Mouse (Mus musculus) forebrain, embryonic 11.5 days (tissue): Measurements from ENCODE around the gene Npb. TPM values are rescaled to one million over a fixed set of nuclear protein-coding genes. Genes with fewer than 3 reads are reported as not detected.
A peak's percentile ranks its signal among the peaks of the same experiment; 100 is the strongest.

Source experiments
- ATAC-seq: fragments of 200-750 bp; cut with Nextera tagmentation; replicated peaks from 2 replicates; pipeline ENCODE4 v1.8.0; 2017; ENCODE audit warnings: moderate TSS enrichment; ENCODE audit not compliant: low FRiP score
- DNase-seq: peaks from one replicate; pipeline ENCODE4 v3.0.0-alpha.2; 2017; ENCODE audit warnings: low spot score
- H3K27ac ChIP-seq: fragments of 300-500 bp; sonication (generic); 2 replicates; pipeline ENCODE4 v1.5.1; 2014; ENCODE audit warnings: low read depth, low read length
- H3K27me3 ChIP-seq: fragments of 300-500 bp; sonication (generic); 2 replicates; pipeline ENCODE4 v1.6.1; 2014; ENCODE audit warnings: mild to moderate bottlenecking, low read length, mixed read lengths; ENCODE audit not compliant: control insufficient read depth, insufficient read depth
- H3K36me3 ChIP-seq: fragments of 300-500 bp; sonication (generic); 2 replicates; pipeline ENCODE4 v1.6.1; 2014; ENCODE audit warnings: mild to moderate bottlenecking, low read length, moderate library complexity, mixed read lengths; ENCODE audit not compliant: control insufficient read depth, insufficient read depth
- H3K4me1 ChIP-seq: fragments of 300-500 bp; sonication (generic); replicated peaks from 2 replicates; pipeline ENCODE4 v1.6.1; 2014; ENCODE audit warnings: low read length, mixed read lengths; ENCODE audit not compliant: control insufficient read depth, insufficient read depth
- H3K4me2 ChIP-seq: fragments of 300-500 bp; sonication (generic); 2 replicates; pipeline ENCODE4 v1.6.1; 2014; ENCODE audit warnings: low read depth, mild to moderate bottlenecking, low read length, moderate library complexity, mixed read lengths; ENCODE audit not compliant: severe bottlenecking
- H3K4me3 ChIP-seq: fragments of 300-500 bp; sonication (generic); 2 replicates; pipeline ENCODE4 v1.5.1; 2014; ENCODE audit warnings: low read depth, low read length
- H3K9ac ChIP-seq: fragments of 300-500 bp; sonication (generic); 2 replicates; pipeline ENCODE4 v1.6.1; 2014; ENCODE audit warnings: low read length
- H3K9me3 ChIP-seq: fragments of 300-500 bp; sonication (generic); 2 replicates; pipeline ENCODE4 v1.6.1; 2016; ENCODE audit warnings: low read length, mixed read lengths; ENCODE audit not compliant: control insufficient read depth
- WGBS: fragments of 180-500 bp; shearing (Covaris S2); extraction: QIAGEN DNeasy Blood & Tissue Kit; methylation state at CpG from one replicate; pipeline ENCODE4 v1.1.7; 2014; 5-methylcytosine and 5-hydroxymethylcytosine counted together
- polyA plus RNA-seq: library from polyadenylated mRNA; unstranded; fragments of >200 nt; fragmentation: Nextera tagmentation; extraction: Ambion mirVana; gene quantifications from 2 replicates; pipeline ENCODE4 v1.2.1, GENCODE M21; 2014

Npb gene
- polyA plus RNA-seq, 1 experiment from 2014 or later, result not detected

DNA sequence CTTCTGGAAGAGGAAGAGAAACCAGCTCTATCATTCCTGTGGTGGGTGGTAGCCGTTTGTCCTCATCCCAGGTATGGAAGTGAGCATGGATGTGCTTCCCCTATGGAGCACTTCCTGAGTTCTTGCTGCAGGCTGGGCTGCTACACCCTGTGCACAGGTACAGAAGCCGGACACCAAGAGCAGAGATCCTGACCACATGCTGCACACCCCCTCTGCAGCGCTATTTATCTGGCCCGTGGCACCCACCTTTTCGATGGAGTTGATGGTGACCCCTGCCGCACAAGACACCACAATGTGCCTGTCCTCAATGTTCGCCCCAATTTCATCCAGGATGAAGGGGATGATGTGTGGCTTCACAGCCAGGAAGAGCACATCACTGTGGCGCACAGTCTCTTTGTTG lies 33.6 kb downstream of the Npb start:
- ATAC-seq, result no peak
- DNase-seq, result no peak
- H3K4me2 ChIP-seq, result no peak overlapping the region
- H3K27ac ChIP-seq, result no peak overlapping the region
- H3K9ac ChIP-seq, result peak overlapping the region; percentile 17
- H3K4me1 ChIP-seq, result peaks cover 10% of the 10 kb centered on the region; the same call in 1 of the 2 replicates
- no peaks in the 10 kb centered on the region for H3K36me3 ChIP-seq
- WGBS, result 88% methylated on average over 8 of the region's 8 CpGs
- no peaks in the 10 kb centered on the region for H3K9me3 ChIP-seq
- no peaks in the 10 kb centered on the region for H3K27me3 ChIP-seq
- no peak overlapping the region for H3K4me3 ChIP-seq

DNA sequence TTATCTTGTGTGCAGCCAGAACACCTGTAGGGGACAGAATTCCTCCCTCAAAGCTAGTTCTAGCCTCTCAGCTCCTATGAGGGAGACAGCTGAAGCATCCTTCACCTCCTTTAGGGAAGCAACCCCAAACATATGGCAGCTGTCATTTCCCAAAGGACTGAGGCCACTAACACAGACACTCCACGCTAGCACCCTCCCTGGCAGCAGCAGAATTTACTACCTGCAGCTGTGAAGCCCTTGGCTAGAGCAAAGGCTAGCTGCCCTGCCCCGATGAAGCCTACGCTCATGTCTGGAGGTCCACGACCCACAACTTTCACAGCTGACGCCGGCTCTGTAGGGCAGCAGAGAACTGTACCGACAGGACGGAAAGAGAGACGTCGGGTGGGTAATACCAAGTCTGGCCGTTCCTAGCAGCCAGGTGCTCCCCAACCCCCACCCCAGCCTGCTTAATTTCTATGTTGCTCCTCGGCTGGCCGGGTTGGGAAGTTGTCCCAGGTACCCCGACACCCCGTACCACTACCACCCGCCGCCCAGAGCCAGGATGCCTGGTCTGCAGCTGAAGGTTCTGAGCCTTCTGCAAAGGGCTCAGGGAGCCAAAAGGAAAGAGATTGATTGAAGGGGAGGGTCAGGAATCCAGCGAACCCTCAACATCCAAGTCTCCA lies 34.8 kb downstream of the Npb start:
- H3K9me3 ChIP-seq, result no peaks in the 10 kb centered on the region
- no peak overlapping the region for H3K27ac ChIP-seq
- 4% methylated on average over 18 of the region's 18 CpGs for WGBS
- DNase-seq (no peak), ATAC-seq (peak; percentile 52)
- H3K4me2 ChIP-seq, result peak overlapping the region; percentile 78
- peaks cover 13% of the 10 kb centered on the region; the same call in 1 of the 2 replicates for H3K4me1 ChIP-seq
- H3K36me3 ChIP-seq, result no peaks in the 10 kb centered on the region
- H3K27me3 ChIP-seq, result no peaks in the 10 kb centered on the region
- H3K4me3 ChIP-seq, result peak overlapping the region; percentile 43
- H3K9ac ChIP-seq, result peak overlapping the region; percentile 79

DNA sequence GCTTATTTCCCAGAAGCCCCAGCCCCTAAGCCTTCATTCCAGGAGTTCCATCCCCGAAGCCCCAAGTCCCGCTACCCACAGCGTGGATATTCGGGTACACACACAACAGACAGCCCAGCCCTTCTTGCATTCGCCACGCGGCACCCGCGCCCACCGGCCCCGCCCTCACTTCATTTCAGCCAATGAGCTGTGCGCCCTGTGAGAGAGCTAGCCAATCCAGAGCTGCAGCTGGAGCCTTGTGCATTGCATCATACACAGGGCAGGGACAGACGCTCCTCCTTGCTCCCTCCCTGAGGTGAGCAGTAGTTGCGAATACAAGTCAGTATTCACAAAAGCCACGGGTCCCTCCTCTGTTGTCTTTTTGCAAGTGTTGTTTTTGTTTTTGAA lies 35.3 kb downstream of the Npb start, which contains the start of gene Pycr1:
TSS of gene Pycr1 (minus strand) at position 169 of the 387 bp plus-strand sequence.
- no peaks in the 10 kb centered on the region for H3K36me3 ChIP-seq
- no peaks in the 10 kb centered on the region for H3K27me3 ChIP-seq
- DNase-seq (peak; percentile 96), ATAC-seq (peak; percentile 100)
- H3K9me3 ChIP-seq, result no peaks in the 10 kb centered on the region
- H3K27ac ChIP-seq, result no peak within 1 kb of the TSS
- peaks cover 13% of the 10 kb centered on the region; the same call in 1 of the 2 replicates for H3K4me1 ChIP-seq
- H3K4me2 ChIP-seq, result peak within 1 kb of the TSS; percentile 78
- H3K4me3 ChIP-seq, result peak within 1 kb of the TSS; percentile 43
- peak within 1 kb of the TSS; percentile 79 for H3K9ac ChIP-seq
- WGBS, result 0% methylated on average over 15 of the region's 15 CpGs

DNA sequence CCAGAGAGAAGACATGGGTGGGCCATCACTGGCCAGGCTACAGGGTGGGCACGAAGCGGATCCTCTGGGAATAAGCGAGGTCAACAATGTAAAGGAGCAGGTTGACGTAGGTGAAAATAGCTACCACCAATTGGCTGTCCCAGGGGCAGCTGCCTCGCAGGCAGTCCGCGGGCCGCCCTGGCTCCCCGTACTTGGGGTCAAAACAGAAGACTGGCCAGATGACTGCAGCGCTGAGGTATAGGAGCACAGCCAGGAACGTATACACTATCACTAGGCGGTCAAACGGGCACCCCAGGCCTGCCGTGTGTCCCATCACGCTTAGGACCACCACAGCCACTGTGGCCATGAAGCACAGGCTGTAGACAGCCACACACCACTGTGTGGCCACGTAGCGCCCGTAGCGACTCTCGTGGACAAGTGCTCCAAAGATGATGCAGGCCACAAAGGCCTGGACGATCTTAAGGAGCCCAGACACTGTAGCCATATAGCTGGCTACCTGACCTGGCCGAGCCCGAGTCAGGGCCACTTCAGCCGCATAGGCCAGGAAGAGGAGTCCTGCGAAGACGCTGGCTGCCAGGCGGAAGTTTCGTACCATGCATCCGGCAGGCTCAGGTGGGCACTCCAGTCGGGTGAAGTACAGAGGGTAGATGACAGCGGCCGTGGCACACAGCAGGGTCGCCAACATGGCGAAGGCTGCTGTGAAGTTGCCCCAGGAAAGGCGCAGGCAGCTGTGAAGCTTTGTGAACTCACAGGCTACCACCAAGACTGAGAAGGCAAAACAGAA lies 39.0 kb downstream of the Npb start:
- H3K9ac ChIP-seq, result no peak overlapping the region
- no peaks in the 10 kb centered on the region for H3K36me3 ChIP-seq
- H3K27ac ChIP-seq, result no peak overlapping the region
- H3K9me3 ChIP-seq, result no peaks in the 10 kb centered on the region
- 79% methylated on average over 35 of the region's 35 CpGs for WGBS
- no peak for ATAC-seq
- no peak overlapping the region for H3K4me3 ChIP-seq
- no peak overlapping the region for H3K4me2 ChIP-seq
- peaks cover 13% of the 10 kb centered on the region; the same call in 1 of the 2 replicates for H3K4me1 ChIP-seq
- DNase-seq, result no peak
- no peaks in the 10 kb centered on the region for H3K27me3 ChIP-seq

DNA sequence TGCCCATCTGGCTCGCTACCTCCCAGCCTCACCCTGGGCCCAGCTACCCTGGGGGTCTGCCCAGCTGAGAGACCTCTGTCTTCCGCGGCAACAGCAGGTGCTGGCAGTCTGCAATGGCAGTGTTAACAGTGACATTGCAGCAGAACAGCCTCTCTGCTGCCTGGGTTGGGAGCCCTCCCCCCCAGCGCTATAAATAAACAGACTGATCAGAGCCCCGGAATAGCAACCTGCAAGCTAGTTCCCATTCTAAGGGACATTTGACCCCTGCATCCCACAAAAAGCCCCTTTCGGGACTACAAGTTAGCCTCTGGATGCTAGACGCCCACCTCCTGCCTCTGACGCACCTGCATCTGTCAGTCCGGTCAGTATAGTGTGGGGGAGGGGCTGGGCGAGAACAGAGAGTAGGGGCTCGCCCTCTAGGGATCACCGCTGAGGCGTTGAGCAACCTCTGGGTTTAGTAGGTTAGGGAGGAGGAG lies 39.8 kb downstream of the Npb start, which contains the start of gene Myadml2:
TSS of gene Myadml2 (minus strand) at position 158 of the 476 bp plus-strand sequence.
- no peak for DNase-seq
- Histone ChIP-seq H3K9ac (peak within 1 kb of the TSS; percentile 35), H3K27me3 (no peaks in the 10 kb centered on the region), H3K4me1 (peaks cover 7% of the 10 kb centered on the region; the same call in 1 of the 2 replicates), H3K27ac (no peak within 1 kb of the TSS), H3K36me3 (no peaks in the 10 kb centered on the region), H3K9me3 (no peaks in the 10 kb centered on the region), H3K4me3 (no peak within 1 kb of the TSS), H3K4me2 (peak within 1 kb of the TSS; percentile 22; the same call in 1 of the 2 replicates)
- ATAC-seq, result no peak
- 8% methylated on average over 13 of the region's 13 CpGs for whole genome bisulfite sequencing

DNA sequence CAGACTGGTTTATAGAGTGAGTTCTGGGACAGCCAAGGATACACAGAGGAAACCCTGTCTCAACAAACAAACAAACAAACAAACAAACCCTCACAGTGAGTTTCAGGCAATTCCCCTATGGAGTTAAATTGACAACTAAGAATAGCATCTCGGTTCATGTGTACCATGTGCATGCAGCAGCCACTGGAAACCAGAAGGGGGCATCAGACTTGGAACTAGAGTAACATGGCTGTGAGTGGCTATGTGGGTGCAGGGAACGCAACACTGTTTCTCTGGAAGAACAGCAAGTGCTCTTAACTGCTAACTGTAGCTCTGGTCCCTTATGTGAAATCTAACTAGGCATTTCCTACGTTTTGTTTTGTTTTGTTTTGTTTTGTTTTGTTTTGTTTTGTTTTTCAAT lies 43.6 kb downstream of the Npb start:
- Histone ChIP-seq H3K9me3 (no peaks in the 10 kb centered on the region), H3K4me3 (no peak overlapping the region), H3K9ac (no peak overlapping the region), H3K36me3 (no peaks in the 10 kb centered on the region), H3K27ac (no peak overlapping the region), H3K4me2 (no peak overlapping the region), H3K4me1 (peaks cover 3% of the 10 kb centered on the region; the same call in 1 of the 2 replicates), H3K27me3 (no peaks in the 10 kb centered on the region; the same call in 1 of the 2 replicates)
- 63% methylated on average over 3 of the region's 3 CpGs for WGBS
- ATAC-seq, result no peak
- peak; percentile 44 for DNase-seq

DNA sequence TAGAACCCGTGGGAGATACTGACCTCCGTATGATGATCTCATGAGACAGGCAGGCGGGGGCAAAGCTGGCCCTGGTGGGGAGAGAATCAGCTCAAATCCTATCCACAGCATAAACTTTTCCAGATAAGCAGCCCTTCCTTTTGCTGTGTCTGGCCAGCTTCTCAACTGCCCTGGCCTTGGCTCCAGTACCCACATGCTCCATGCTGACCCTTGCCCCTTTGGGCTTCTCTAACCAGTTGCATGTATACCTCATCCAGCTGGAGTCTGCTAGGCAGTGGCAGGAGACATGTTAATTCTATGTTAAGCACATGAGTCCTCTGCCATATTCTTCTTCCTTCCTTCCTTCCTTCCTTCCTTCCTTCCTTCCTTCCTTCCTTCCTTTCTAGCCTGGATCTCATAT lies 46.5 kb downstream of the Npb start:
- Histone ChIP-seq H3K9ac (no peak overlapping the region), H3K4me3 (no peak overlapping the region), H3K4me1 (no peaks in the 10 kb centered on the region), H3K4me2 (no peak overlapping the region), H3K9me3 (no peaks in the 10 kb centered on the region), H3K27ac (no peak overlapping the region), H3K36me3 (no peaks in the 10 kb centered on the region), H3K27me3 (peaks cover 24% of the 10 kb centered on the region)
- WGBS, result 73% methylated on average over 3 of the region's 3 CpGs
- DNase-seq (peak; percentile 30), ATAC-seq (no peak)

DNA sequence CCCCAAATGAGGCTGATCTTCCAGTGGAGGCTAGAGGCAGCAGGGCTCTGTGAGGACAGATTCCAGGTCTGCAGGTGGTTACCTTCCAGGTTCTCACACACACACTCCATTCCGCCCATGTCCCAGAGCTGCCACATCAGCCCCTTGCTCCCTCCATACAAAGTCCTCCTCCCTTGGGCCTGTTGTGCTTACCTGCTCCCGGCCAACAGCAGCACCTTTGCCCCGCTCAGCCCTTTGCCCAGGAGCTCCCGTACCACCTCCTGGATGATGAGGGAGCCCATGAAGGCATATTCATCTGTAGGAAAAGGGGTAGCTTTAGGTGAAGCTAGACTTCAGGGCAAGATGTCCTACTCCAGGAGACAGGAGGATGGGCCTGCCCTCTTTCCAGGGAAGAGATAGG lies 49.0 kb downstream of the Npb start:
- Histone ChIP-seq H3K27ac (no peak overlapping the region), H3K9ac (no peak overlapping the region), H3K4me2 (no peak overlapping the region), H3K4me1 (peaks cover 12% of the 10 kb centered on the region), H3K27me3 (peaks cover 50% of the 10 kb centered on the region), H3K9me3 (no peaks in the 10 kb centered on the region), H3K4me3 (no peak overlapping the region), H3K36me3 (no peaks in the 10 kb centered on the region)
- DNase-seq (no peak), ATAC-seq (no peak)
- 83% methylated on average over 4 of the region's 4 CpGs for WGBS
